In genomic region chr4:125629544-125629943, GRCm38 (mm10) we compare ENCODE assay signal across 8 mouse cellular contexts.
DNase-seq lines count a peak whose midpoint lies in the region; ATAC-seq lines count a peak whose summit lies in the region.

No protein-coding gene starts in this region.

- no peaks in the 10 kb centered on the region for H3K36me3 ChIP-seq in kidney, embryonic 16.5 days (ENCODE audit: insufficient read depth, low read length)
- no peaks in the 10 kb centered on the region for H3K36me3 ChIP-seq in embryonic facial prominence, embryonic 14.5 days (ENCODE audit: control insufficient read depth, insufficient read depth, low read length)

- no peak overlapping the region for H3K27ac ChIP-seq in kidney, embryonic 16.5 days (ENCODE audit: low read length)
- H3K27ac ChIP-seq in embryonic facial prominence, embryonic 14.5 days (replicated peaks; ENCODE audit: low read depth, low read length), result 0 out of 2 replicates have a peak overlapping the region, but pooled peaks have one; percentile 40

- intact Hi-C loops in heart, postnatal 10 days (cut with DNase I), result no loop called here

- H3K4me2 ChIP-seq in kidney, embryonic 16.5 days (replicated peaks; ENCODE audit: low read depth, low read length), result no peak overlapping the region
- H3K4me2 ChIP-seq in embryonic facial prominence, embryonic 14.5 days (ENCODE audit: low read depth, low read length), result no peak overlapping the region

- WGBS in kidney, embryonic 16.5 days, result 66% methylated on average over 4 of the region's 4 CpGs
- 52% methylated on average over 4 of the region's 4 CpGs for WGBS in embryonic facial prominence, embryonic 14.5 days

- no peak overlapping the region for H3K9ac ChIP-seq in kidney, embryonic 16.5 days (replicated peaks; ENCODE audit: low read length)
- no peak overlapping the region for H3K9ac ChIP-seq in embryonic facial prominence, embryonic 14.5 days (ENCODE audit: low read depth, low read length)

- no peak for ATAC-seq in kidney, embryonic 16.5 days (ENCODE audit: low FRiP score, low TSS enrichment)
- ATAC-seq in embryonic facial prominence, embryonic 14.5 days (ENCODE audit: low read depth), result peak; percentile 53; the same call in 1 of the 2 replicates

- H3K27me3 ChIP-seq in kidney, embryonic 16.5 days (ENCODE audit: insufficient read depth, low read length), result no peaks in the 10 kb centered on the region
- no peaks in the 10 kb centered on the region for H3K27me3 ChIP-seq in embryonic facial prominence, embryonic 14.5 days (replicated peaks; ENCODE audit: control insufficient read depth, insufficient read depth, low read length)

- no peak overlapping the region for H3K4me3 ChIP-seq in kidney, embryonic 16.5 days (ENCODE audit: low read length)
- H3K4me3 ChIP-seq in embryonic facial prominence, embryonic 14.5 days (ENCODE audit: low read depth, low read length), result no peak overlapping the region

- peak; percentile 67 for DNase-seq in kidney, postnatal 10 days
- DNase-seq in embryonic facial prominence, embryonic 14.5 days (ENCODE audit: low spot score), result peak; percentile 78
- peak; percentile 70 to 73 for DNase-seq in heart, postnatal 10 days
- DNase-seq in lung, postnatal 25 days (ENCODE audit: low spot score), result peak; percentile 38
- DNase-seq in yolk sac, embryonic 10.5 days (ENCODE audit: low spot score), result no peak
- no peak for DNase-seq in embryo, embryonic 10 days (ENCODE audit: low spot score)
- DNase-seq in embryo, embryonic 10.5 days (ENCODE audit: low spot score), result no peak

- H3K4me1 ChIP-seq in kidney, embryonic 16.5 days (ENCODE audit: insufficient read depth, low read length), result no peaks in the 10 kb centered on the region
- H3K4me1 ChIP-seq in embryonic facial prominence, embryonic 14.5 days (ENCODE audit: control insufficient read depth, insufficient read depth, low read length), result peaks cover 5% of the 10 kb centered on the region; the same call in 1 of the 2 replicates

- H3K9me3 ChIP-seq in kidney, embryonic 16.5 days (ENCODE audit: low read length), result no peaks in the 10 kb centered on the region; the same call in 1 of the 2 replicates
- no peaks in the 10 kb centered on the region; the same call in 1 of the 2 replicates for H3K9me3 ChIP-seq in embryonic facial prominence, embryonic 14.5 days (ENCODE audit: control insufficient read depth, low read length)

Comparison
In these comparisons a context has a peak if more than half of its experiments do, and no peak if none do; other contexts are left out.
1. DNase-seq: peak in kidney, postnatal 10 days (single experiment), embryonic facial prominence, embryonic 14.5 days (single experiment), heart, postnatal 10 days (2 of 2) and lung, postnatal 25 days (single experiment); none in yolk sac, embryonic 10.5 days (single experiment), embryo, embryonic 10 days (single experiment) and embryo, embryonic 10.5 days (single experiment).